15 mouse cellular contexts compared by ENCODE assay signal in genomic region chr17:15425931-15426330, GRCm38 (mm10). TPM values are rescaled to one million over a fixed set of nuclear protein-coding genes. Genes with fewer than 3 reads are reported as not detected.
"Had no signal": no experiment of that assay in that cellular context is flagged by ENCODE, and none has a peak within 500 bp of the region (broad histone marks: within the 10 kb centered on the region; RNA-seq: fewer than 3 reads in every experiment).

No protein-coding gene starts in this region.

- H3K4me2 ChIP-seq: kidney, embryonic 15.5 days; liver, embryonic 11.5 days; liver, embryonic 15.5 days; neural tube, embryonic 12.5 days had no signal

- DNase-seq: kidney, postnatal 14 days; lung, adult 2 months; lung, postnatal 36 days; midbrain, embryonic 14.5 days; retina, postnatal 1 day; right cerebral cortex, postnatal 4 days; thymus, postnatal 36 days had no signal

- H3K27me3 ChIP-seq: kidney, embryonic 15.5 days; liver, embryonic 15.5 days; neural tube, embryonic 12.5 days had no signal

- H3K9me3 ChIP-seq: kidney, embryonic 15.5 days; limb, embryonic 10.5 days; liver, embryonic 15.5 days; neural tube, embryonic 12.5 days had no signal

- H3K27ac ChIP-seq: kidney, embryonic 15.5 days; left cerebral cortex, adult 2 months; limb, embryonic 10.5 days; liver, embryonic 15.5 days; neural tube, embryonic 12.5 days had no signal

- ATAC-seq: lung, postnatal 0 days had no signal

- H3K4me1 ChIP-seq: kidney, embryonic 15.5 days; neural tube, embryonic 12.5 days had no signal

- H3K4me3 ChIP-seq: kidney, embryonic 15.5 days; left cerebral cortex, adult 2 months; limb, embryonic 10.5 days; liver, embryonic 15.5 days; neural tube, embryonic 12.5 days had no signal

- H3K9ac ChIP-seq: kidney, embryonic 15.5 days; liver, embryonic 15.5 days; neural tube, embryonic 12.5 days had no signal

RNA-seq across cellular contexts. Expression of gene Dll1, which starts 49.3 kb away (rescaled TPM):
- total RNA-seq: megakaryocyte progenitor cell, adult 5-6 weeks had no signal
